ENCODE assay signal across 8 mouse cellular contexts in the genomic region with DNA sequence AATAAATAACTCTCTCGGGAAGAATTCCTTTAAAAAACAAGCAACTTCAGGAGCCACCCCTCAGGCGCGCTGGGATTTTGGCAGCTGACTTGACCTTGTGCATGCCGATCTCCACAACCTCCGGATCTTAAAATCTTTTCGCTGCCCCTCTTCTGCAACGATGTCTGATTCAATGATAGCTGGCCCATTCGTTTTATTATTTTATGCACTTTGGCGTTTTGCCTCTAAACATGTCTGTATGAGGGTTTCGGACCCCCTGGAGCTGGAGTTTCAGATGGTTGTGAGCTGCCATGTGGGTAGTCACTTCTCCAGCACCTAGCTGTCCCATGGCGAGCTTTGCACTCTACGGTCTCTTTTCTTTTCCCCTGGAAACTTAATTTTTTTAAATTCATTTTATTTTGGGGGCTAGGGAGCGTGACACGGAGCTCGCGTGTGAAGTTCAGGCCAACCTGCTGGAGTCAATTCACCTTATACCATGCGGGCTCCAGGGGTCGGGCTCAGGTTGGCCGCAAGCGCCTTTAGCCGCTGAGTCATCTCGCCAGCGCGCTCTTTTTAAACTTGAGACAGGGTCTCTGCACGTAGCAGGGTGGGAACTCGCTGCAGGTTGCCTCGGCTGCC. TPM values are rescaled to one million over a fixed set of nuclear protein-coding genes. Genes with fewer than 3 reads are reported as not detected.
DNase-seq lines count a peak whose midpoint lies in the region; ATAC-seq and TF ChIP-seq lines count a peak whose summit lies in the region.

No protein-coding gene starts in this region.

- DNase-seq in gastrocnemius, adult 2 months = peak; percentile 57
- DNase-seq in gastrocnemius, postnatal 25 days = no peak
- DNase-seq in NIH3T3 (ENCODE audit: low read depth) = peak; percentile 56
- DNase-seq in forebrain, postnatal 0 days = no peak
- no peak for DNase-seq in frontal cortex, postnatal 25 days (ENCODE audit: low spot score in 2 of 2)
- no peak for DNase-seq in ovary, postnatal 36 days (ENCODE audit: low spot score)

- TF ChIP-seq CTCF in gastrocnemius, adult 2 months (IDR thresholded peaks at IDR 0.05) = no peak
- TF ChIP-seq CTCF in forebrain, postnatal 0 days (IDR thresholded peaks at IDR 0.05; ENCODE audit: low read depth) = no peak

- no peaks in the 10 kb centered on the region for H3K36me3 ChIP-seq in forebrain, postnatal 0 days (ENCODE audit: insufficient read depth)
- H3K36me3 ChIP-seq in kidney, embryonic 15.5 days = 0 out of 2 replicates have a peak, but pooled peaks cover 4% of the 10 kb centered on the region
- no peaks in the 10 kb centered on the region for H3K36me3 ChIP-seq in midbrain, embryonic 13.5 days

- H3K4me2 ChIP-seq in forebrain, postnatal 0 days (ENCODE audit: low read depth) = peak overlapping the region; percentile 78
- H3K4me2 ChIP-seq in kidney, embryonic 15.5 days = peak overlapping the region; percentile 65
- H3K4me2 ChIP-seq in midbrain, embryonic 13.5 days (replicated peaks) = peak overlapping the region; percentile 73

- peak overlapping the region; percentile 88 for H3K9ac ChIP-seq in forebrain, postnatal 0 days
- peak overlapping the region; percentile 95 for H3K9ac ChIP-seq in kidney, embryonic 15.5 days
- H3K9ac ChIP-seq in midbrain, embryonic 13.5 days (replicated peaks) = peak overlapping the region; percentile 90

- H3K4me1 ChIP-seq in forebrain, postnatal 0 days (ENCODE audit: insufficient read depth) = peaks cover 16% of the 10 kb centered on the region; the same call in 1 of the 2 replicates
- H3K4me1 ChIP-seq in kidney, embryonic 15.5 days = peaks cover 42% of the 10 kb centered on the region
- H3K4me1 ChIP-seq in midbrain, embryonic 13.5 days (replicated peaks) = peaks cover 30% of the 10 kb centered on the region

- peak; percentile 48 for ATAC-seq in forebrain, postnatal 0 days
- ATAC-seq in kidney, embryonic 15.5 days (replicated peaks; ENCODE audit: low FRiP score) = peak; percentile 73
- peak; percentile 69 for ATAC-seq in midbrain, embryonic 13.5 days

- intact Hi-C loops in gastrocnemius, adult 2 months (cut with DNase I) = no loop called here

- H3K4me3 ChIP-seq in gastrocnemius, adult 2 months = peak overlapping the region; percentile 89
- peak overlapping the region; percentile 89 for H3K4me3 ChIP-seq in forebrain, postnatal 0 days (ENCODE audit: low read depth, low read length)
- peak overlapping the region; percentile 81 for H3K4me3 ChIP-seq in kidney, embryonic 15.5 days (replicated peaks)
- peak overlapping the region; percentile 73 for H3K4me3 ChIP-seq in midbrain, embryonic 13.5 days (replicated peaks)

- no peaks in the 10 kb centered on the region for H3K9me3 ChIP-seq in forebrain, postnatal 0 days (ENCODE audit: low read length)
- no peaks in the 10 kb centered on the region for H3K9me3 ChIP-seq in kidney, embryonic 15.5 days (replicated peaks)
- H3K9me3 ChIP-seq in midbrain, embryonic 13.5 days = no peaks in the 10 kb centered on the region

- H3K27ac ChIP-seq in gastrocnemius, adult 2 months = peak overlapping the region; percentile 98
- peak overlapping the region; percentile 95 for H3K27ac ChIP-seq in forebrain, postnatal 0 days (ENCODE audit: low read depth, low read length)
- peak overlapping the region; percentile 96 for H3K27ac ChIP-seq in kidney, embryonic 15.5 days
- H3K27ac ChIP-seq in midbrain, embryonic 13.5 days = peak overlapping the region; percentile 94

- 2% methylated on average over 27 of the region's 27 CpGs for WGBS in forebrain, postnatal 0 days
- under 1% methylated on average over 27 of the region's 27 CpGs for WGBS in kidney, embryonic 15.5 days
- WGBS in midbrain, embryonic 13.5 days = 1% methylated on average over 27 of the region's 27 CpGs

- no peaks in the 10 kb centered on the region for H3K27me3 ChIP-seq in forebrain, postnatal 0 days (ENCODE audit: insufficient read depth, low read length)
- H3K27me3 ChIP-seq in kidney, embryonic 15.5 days = no peaks in the 10 kb centered on the region
- H3K27me3 ChIP-seq in midbrain, embryonic 13.5 days = no peaks in the 10 kb centered on the region

RNA-seq across cellular contexts. Expression of a gene that starts 0.4 kb away (rescaled TPM):
- 1 to 10 TPM; 2.0 to 2.1 TPM for total RNA-seq in gastrocnemius, adult 2 months (2021)
- total RNA-seq in gastrocnemius, postnatal 25 days (2021) = 1 to 10 TPM; 1.7 TPM
- total RNA-seq in forebrain, postnatal 0 days (2014; rRNA removed) = 0.33 and 1.5 TPM in 2 replicates
- 0.79 and 0.92 TPM in 2 replicates for polyA plus RNA-seq in forebrain, postnatal 0 days (2015; fragmentation: Nextera tagmentation; extraction: Ambion mirVana)
- 5.2 and 6.6 TPM in 2 replicates for polyA plus RNA-seq in kidney, embryonic 15.5 days (2015; fragmentation: Nextera tagmentation; extraction: Ambion mirVana)
- polyA plus RNA-seq in midbrain, embryonic 13.5 days (2015; fragmentation: Nextera tagmentation; extraction: Ambion mirVana) = 0.66 and 2.0 TPM in 2 replicates

RNA-seq across cellular contexts. Expression of a gene that starts 0.5 kb away (rescaled TPM):
- 10 to 100 TPM; 38.1 to 48.2 TPM for total RNA-seq in gastrocnemius, adult 2 months (2021)
- 10 to 100 TPM; 37.4 to 43.4 TPM for total RNA-seq in gastrocnemius, postnatal 25 days (2021)
- 85.3 and 96.5 TPM in 2 replicates for total RNA-seq in forebrain, postnatal 0 days (2014; rRNA removed)
- 29.2 and 33.8 TPM in 2 replicates for polyA plus RNA-seq in forebrain, postnatal 0 days (2015; fragmentation: Nextera tagmentation; extraction: Ambion mirVana)
- 56.3 and 63.1 TPM in 2 replicates for polyA plus RNA-seq in kidney, embryonic 15.5 days (2015; fragmentation: Nextera tagmentation; extraction: Ambion mirVana)
- polyA plus RNA-seq in midbrain, embryonic 13.5 days (2015; fragmentation: Nextera tagmentation; extraction: Ambion mirVana) = 70.1 and 78.3 TPM in 2 replicates

RNA-seq across cellular contexts. Expression of a gene that starts 10.7 kb away (rescaled TPM):
- total RNA-seq in gastrocnemius, adult 2 months (2021) = 10 to 100 TPM; 39.0 to 39.8 TPM
- total RNA-seq in gastrocnemius, postnatal 25 days (2021) = 10 to 100 TPM; 36.2 to 43.9 TPM
- total RNA-seq in forebrain, postnatal 0 days (2014; rRNA removed) = 44.8 and 55.2 TPM in 2 replicates
- polyA plus RNA-seq in forebrain, postnatal 0 days (2015; fragmentation: Nextera tagmentation; extraction: Ambion mirVana) = 118 and 125 TPM in 2 replicates
- 226 and 234 TPM in 2 replicates for polyA plus RNA-seq in kidney, embryonic 15.5 days (2015; fragmentation: Nextera tagmentation; extraction: Ambion mirVana)
- polyA plus RNA-seq in midbrain, embryonic 13.5 days (2015; fragmentation: Nextera tagmentation; extraction: Ambion mirVana) = 93.4 and 104 TPM in 2 replicates

RNA-seq across cellular contexts. Expression of a gene that starts 28.8 kb away (rescaled TPM):
- under 1 TPM; 0.15 to 0.56 TPM for total RNA-seq in gastrocnemius, adult 2 months (2021)
- 1 to 10 TPM in 1 of 2 experiments, under 1 TPM in 1; 0.51 to 1.1 TPM for total RNA-seq in gastrocnemius, postnatal 25 days (2021)
- total RNA-seq in forebrain, postnatal 0 days (2014; rRNA removed) = 1.3 and 3.3 TPM in 2 replicates
- 2.7 and 3.0 TPM in 2 replicates for polyA plus RNA-seq in forebrain, postnatal 0 days (2015; fragmentation: Nextera tagmentation; extraction: Ambion mirVana)
- polyA plus RNA-seq in kidney, embryonic 15.5 days (2015; fragmentation: Nextera tagmentation; extraction: Ambion mirVana) = 11.9 and 14.5 TPM in 2 replicates
- polyA plus RNA-seq in midbrain, embryonic 13.5 days (2015; fragmentation: Nextera tagmentation; extraction: Ambion mirVana) = 0.77 and 1.0 TPM in 2 replicates

RNA-seq across cellular contexts. Expression of a gene that starts 37.0 kb away (rescaled TPM):
- not detected for total RNA-seq in gastrocnemius, adult 2 months (2021)
- total RNA-seq in gastrocnemius, postnatal 25 days (2021) = under 1 TPM in 1 of 2 experiments, not detected in 1; 0.54 TPM
- not detected in 2 replicates for total RNA-seq in forebrain, postnatal 0 days (2014; rRNA removed)
- polyA plus RNA-seq in forebrain, postnatal 0 days (2015; fragmentation: Nextera tagmentation; extraction: Ambion mirVana) = not detected in 2 replicates
- 0.39 and 0.48 TPM in 2 replicates for polyA plus RNA-seq in kidney, embryonic 15.5 days (2015; fragmentation: Nextera tagmentation; extraction: Ambion mirVana)
- not detected in 2 replicates for polyA plus RNA-seq in midbrain, embryonic 13.5 days (2015; fragmentation: Nextera tagmentation; extraction: Ambion mirVana)

Comparison
In these comparisons a context has a peak if more than half of its experiments do, and no peak if none do; other contexts are left out.
1. DNase-seq: peak in gastrocnemius, adult 2 months (single experiment) and NIH3T3 (single experiment); none in gastrocnemius, postnatal 25 days (single experiment), forebrain, postnatal 0 days (single experiment), frontal cortex, postnatal 25 days (0 of 2) and ovary, postnatal 36 days (single experiment).
2. Peak in every context shown above with its lines, with median percentiles within 50 percentile points of each other: H3K27ac ChIP-seq, H3K4me3 ChIP-seq, ATAC-seq, H3K4me2 ChIP-seq and H3K9ac ChIP-seq.